Mouse (Mus musculus) liver, embryonic 18 days (tissue): ENCODE data around the gene Nmb. TPM values are rescaled to one million over a fixed set of nuclear protein-coding genes. Genes with fewer than 3 reads are reported as not detected.

Source experiments
- polyA plus RNA-seq: library from polyadenylated mRNA; depleted of rRNA; stranded (reverse); fragments of >200 nt; gene quantifications from 2 replicates; pipeline ENCODE4 v1.2.3, GENCODE M21; 2012; rRNA removed

Nmb gene
- polyA plus RNA-seq: 1.2 and 1.3 TPM in 2 replicates

GRCm38 (mm10) chr7:80904921-80905515, at the start of gene Nmb:
Gene Nmb, minus strand, starts transcription at chr7:80905076.

DNA sequence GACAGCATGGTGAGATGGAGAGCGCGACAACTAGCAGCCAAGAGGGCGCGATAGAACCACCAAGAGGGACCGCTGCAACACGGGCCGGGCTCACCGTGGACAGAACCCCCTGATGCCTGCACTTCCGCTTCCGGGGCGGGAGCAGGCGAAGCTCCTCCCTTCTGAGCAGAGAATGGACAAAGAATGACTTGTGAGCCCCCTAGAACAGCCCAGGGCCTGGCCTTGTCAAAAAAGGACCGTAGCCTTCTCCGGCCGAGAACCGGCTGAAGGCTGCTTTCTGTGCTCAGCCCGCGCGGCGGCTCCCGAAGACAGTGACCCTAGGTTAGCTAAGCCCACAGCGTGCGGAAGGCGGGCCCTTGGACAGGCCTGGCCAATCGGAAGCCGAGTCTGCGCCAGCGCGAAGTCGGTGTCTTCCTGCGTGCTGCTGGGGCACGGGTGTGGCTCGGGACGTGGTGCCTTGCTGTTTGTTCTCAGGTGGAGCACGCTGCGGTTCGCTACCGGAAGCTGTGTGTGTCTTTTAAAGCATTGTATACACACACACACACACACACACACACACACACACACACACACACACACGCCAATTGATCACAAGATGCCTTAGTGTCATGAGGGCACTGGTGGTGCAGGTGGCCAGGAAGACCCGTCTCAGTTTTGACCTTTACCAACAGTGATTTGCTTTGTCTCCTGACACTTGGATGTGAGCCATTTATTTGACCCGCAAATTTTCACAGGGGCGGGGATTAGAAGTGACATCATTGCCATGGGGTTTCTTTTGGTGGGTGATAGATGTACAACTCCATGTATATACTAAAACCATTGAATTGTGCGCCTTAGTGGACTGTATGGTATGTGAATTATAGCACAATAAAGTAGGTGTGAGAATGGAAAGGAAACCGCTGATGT, 42.8 kb upstream of the Nmb start, which contains the start of gene Sec11a:
Gene Sec11a (minus strand): TSS at position 336 of the 906 bp plus-strand sequence.

GRCm38 (mm10) chr7:80900944-80901501, 3.9 kb downstream of the Nmb start, which contains the start of gene Wdr73:
Gene Wdr73, minus strand, starts transcription at chr7:80901269.

GRCm38 (mm10) chr7:80860729-80861274, 44.1 kb downstream of the Nmb start, which contains the start of gene Zscan2:
Gene Zscan2, plus strand, starts transcription at chr7:80860920.

Other genes with a start within 250 kb of the Nmb start
- 2.1 and 2.3 TPM in 2 replicates for gene Crtc3, start 216.2 kb downstream of the Nmb start, polyA plus RNA-seq
- gene Iqgap1, start 79.1 kb downstream of the Nmb start, polyA plus RNA-seq: 8.0 and 9.1 TPM in 2 replicates
- gene Zscan2, start 44.2 kb downstream of the Nmb start, polyA plus RNA-seq: 3.1 and 4.0 TPM in 2 replicates
- 8.7 and 8.8 TPM in 2 replicates for gene Wdr73, start 3.8 kb downstream of the Nmb start, polyA plus RNA-seq
- 61.7 and 62.3 TPM in 2 replicates for gene Sec11a, start 42.7 kb upstream of the Nmb start, polyA plus RNA-seq
- gene Zfp592, start 88.6 kb upstream of the Nmb start, polyA plus RNA-seq: 7.6 and 11.2 TPM in 2 replicates
- gene Alpk3, start 152.5 kb upstream of the Nmb start, polyA plus RNA-seq: 0.11 and 0.12 TPM in 2 replicates
- 0.60 and 0.65 TPM in 2 replicates for gene Slc28a1, start 209.7 kb upstream of the Nmb start, polyA plus RNA-seq